Mouse (Mus musculus) cerebellum, postnatal 4 days (tissue): Measurements from ENCODE around the gene Ddx41.

Source experiments
- DNase-seq, 2 experiments: peaks; one replicate each; pipeline ENCODE4 v3.0.0; 2022; ENCODE audit warnings: low spot score in 2 of 2, mixed read lengths in 1 of 2

Gene Ddx41

DNA sequence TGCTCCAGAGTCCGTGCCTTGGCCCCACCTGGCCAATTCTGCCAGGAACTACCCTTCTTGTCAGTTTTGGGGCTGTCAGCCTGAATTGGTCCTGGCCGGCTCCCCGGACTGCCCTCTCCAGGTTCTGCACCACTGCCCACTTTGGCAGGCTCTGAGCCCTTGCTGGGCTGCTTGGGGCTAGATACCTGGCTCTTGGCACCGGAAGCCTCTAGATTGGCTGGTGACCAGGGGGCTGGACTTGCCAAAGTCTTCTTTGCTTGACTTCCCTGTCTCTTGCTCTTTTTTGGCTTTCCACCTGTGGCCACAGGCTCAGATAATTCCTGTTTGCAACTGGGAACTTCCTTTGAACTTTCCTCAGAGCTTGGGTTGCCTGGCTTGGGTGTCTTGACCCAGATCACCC is 6.4 kb upstream of the Ddx41 start:
- DNase-seq: no peak

GRCm38 (mm10) chr13:55540933-55541332 is 4.5 kb upstream of the Ddx41 start:
- DNase-seq: peak in 1 of 2 experiments; percentile 26

DNA sequence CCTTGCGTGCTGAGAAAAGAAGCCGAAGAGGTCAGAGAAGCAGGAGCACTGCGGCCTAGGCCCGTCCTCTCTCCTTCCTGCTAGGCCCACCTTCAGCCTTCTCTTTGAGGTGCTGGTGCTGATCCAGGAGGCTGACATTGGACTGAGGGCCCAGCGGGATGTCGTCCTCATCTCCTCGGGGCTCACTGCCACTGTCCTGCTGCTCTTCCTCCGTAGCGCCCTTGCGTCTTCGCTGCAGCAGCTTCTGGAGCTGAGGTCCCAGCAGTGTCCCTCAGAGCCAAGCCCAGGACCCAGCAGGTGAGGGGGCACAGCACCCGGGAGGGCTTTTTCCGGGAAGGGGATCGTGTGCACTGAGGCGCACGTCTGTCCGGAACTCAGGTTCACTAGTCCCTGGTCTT is 663 bp downstream of the Ddx41 start:
- peak in 1 of 2 experiments; percentile 17 for DNase-seq

- no peak for DNase-seq
These were observed 1.3 kb downstream of the Ddx41 start for GRCm38 (mm10) chr13:55535191-55535590.

GRCm38 (mm10) chr13:55529198-55529915 is 7.1 kb downstream of the Ddx41 start, which contains the start of gene Dok3:
Gene Dok3 (minus strand): TSS chr13:55529296.
- no peak for DNase-seq

- DNase-seq: no peak
These were observed 8.4 kb downstream of the Ddx41 start for GRCm38 (mm10) chr13:55527834-55528772.

GRCm38 (mm10) chr13:55527212-55527611 is 9.2 kb downstream of the Ddx41 start:
- DNase-seq: no peak

GRCm38 (mm10) chr13:55525733-55526553 is 10.5 kb downstream of the Ddx41 start:
- DNase-seq: no peak

DNA sequence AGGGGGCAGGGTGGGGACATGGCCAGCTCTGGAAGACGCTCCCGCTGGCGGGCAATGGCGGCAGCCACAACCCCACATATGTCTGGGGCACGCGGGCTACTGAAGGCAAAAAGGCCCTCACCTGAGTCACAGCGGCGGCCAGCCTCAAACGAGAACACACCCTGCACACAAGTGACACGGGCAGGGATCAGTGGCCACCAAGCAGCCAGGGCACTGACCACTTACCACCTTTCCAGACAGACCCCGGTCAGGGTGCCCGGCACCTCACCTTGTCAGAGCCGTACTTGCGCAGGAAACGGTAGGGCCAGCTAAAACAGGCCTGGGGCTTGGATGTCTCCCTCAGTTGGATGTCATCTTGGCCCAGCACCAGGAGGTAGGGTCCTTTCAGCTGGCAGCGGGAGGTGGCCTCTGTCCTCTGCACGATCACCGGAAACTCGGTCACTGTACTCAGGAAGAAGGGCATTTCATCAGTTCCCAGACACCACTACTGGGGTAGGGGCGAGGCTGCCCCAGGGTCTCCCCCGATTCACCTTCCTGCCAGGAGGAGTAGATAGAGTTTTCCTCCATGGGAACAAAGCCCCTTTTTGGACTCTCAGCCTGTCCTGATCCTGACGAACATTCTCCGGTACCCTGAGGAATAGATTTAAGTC is 12.4 kb downstream of the Ddx41 start:
- DNase-seq: no peak

DNA sequence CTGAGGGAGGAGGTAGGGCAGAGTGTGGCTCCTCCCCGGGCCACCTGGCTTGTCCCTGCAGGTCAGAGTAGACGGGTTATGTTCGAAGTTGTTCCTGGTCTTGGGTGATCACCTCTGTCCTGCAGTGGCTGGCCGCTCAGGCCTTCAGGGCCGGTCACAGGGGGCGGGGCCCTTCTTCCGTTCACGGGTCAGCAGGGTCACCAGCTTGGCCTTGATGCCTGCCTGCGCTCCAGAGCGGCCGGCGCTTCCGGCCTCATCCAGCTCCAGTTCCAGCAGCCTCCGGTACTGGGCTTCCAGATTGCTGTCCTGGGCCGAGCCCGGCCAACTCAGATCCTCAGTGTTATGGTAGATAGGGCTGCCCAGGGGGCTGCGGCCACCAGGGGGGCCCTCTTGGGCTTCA is 13.2 kb downstream of the Ddx41 start:
- DNase-seq: no peak

DNA sequence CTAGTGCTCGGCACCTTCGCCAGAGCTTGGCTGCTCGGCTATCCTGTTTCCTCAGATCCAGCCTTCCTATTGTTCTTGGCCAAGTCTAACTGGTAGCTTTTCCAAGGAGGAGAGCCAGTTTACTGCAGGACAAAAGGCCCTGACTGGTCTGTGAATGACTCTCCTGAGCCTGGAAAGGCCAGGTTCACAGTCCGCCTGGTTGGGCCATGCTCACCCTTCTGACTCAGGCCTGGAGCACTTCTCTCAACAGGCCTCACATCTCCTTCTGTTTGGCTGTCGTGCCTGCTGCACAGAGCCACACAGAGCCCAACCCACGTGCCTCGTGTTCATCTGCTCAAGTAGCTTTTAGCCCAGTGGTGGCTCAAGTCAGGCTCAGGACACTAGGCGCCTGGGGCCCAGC is 13.7 kb downstream of the Ddx41 start:
- DNase-seq: no peak

DNA sequence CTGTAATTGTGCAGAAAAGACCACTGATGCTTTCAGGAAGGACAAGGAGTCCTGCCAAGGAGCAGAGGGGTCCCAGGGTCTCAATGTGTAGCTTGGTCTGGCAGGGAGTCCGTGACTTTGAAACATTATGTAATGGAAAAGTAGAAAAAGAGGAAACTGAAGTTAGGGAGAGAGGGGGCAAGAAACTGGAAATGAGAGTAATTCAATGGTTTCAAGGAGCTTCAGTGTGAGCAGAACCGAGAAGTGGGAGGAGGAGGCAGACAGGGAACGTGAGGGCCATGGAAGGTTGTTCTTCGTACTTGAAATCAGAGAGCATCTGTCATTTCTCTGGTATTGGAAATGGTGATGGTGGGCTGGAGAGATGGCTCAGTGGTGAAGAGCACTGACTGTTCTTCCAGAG is 16.9 kb downstream of the Ddx41 start:
- no peak for DNase-seq

GRCm38 (mm10) chr13:55516955-55517354 is 19.5 kb downstream of the Ddx41 start:
- peak; percentile 88 to 92 for DNase-seq

DNA sequence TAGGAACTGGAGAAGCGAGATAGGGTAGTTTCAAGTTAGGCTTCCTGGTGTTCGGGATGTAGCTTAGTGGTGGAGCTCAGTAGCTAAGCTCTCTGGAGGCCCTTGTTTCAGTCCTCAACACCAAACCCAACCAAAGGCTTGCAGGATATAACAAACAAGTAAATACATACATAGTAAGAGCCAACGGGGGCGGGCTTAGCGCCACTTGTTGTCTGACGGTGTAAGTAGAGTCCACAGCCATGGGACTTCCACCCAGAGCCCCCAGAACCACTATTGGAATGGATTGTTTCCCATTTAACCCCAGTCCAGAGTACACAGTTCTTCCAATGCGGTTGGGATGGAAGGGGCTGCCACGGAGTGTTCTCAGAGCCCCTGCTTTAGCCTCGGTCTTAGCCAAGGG is 22.6 kb downstream of the Ddx41 start:
- DNase-seq: no peak

GRCm38 (mm10) chr13:55513111-55513748 is 23.2 kb downstream of the Ddx41 start, which contains the start of gene Pdlim7:
Gene Pdlim7 (minus strand): TSS chr13:55513676.
- peak; percentile 82 to 85 for DNase-seq

DNA sequence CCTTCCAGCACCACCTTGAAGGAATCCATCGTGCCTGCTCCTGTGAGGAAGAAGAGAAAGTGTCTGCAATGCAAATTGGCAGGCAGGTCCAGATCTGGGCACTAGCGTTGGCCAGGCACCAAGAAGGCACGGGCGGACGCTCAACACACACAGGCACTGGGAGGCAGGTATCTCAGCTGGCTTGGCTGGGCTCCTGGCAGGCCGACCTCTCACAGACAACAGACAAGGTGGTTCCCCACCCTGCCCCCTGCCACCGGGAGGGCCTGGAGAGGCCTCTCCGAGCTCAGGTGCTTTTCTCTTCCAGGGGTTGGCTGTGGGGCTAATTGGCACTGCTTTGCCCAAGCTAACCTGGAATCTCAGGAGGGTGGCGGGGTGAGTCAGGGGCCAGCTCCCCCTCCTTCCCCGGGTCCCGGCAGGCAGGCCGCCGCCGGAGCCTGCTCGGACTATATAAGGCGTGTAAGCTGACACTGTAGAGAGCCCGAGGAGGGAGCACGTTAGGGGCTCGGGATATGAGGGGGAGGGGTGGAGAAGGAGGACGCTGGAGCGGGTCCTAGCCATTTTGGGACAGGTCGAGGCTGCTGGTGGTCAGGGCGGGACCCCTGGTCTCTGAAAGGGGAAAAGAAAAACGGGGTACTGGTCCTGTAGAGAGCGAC is 24.0 kb downstream of the Ddx41 start:
- peak; percentile 25 to 35 for DNase-seq

DNA sequence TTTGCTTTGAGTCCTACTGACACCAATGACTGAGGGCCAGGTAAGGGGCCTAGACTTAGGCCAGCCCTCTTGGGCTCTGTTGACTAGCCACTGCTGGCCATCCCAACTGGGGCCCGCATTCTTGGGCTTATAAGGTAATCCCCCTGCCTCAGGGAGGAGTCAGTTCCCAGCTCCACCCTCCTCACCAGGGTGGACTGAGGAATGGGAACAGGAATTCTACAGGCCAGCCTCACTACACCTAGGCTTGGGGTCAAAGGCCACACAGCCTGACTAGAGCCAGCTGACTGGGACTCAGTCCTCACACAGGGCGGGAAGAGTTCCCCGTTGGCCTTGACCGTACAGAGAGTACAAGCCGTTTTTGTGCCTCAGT is 25.0 kb downstream of the Ddx41 start:
- no peak for DNase-seq

- DNase-seq: peak in 1 of 2 experiments; percentile 47
These were observed 25.6 kb downstream of the Ddx41 start for GRCm38 (mm10) chr13:55510668-55511491.

- no peak for DNase-seq
These were observed 26.2 kb downstream of the Ddx41 start for GRCm38 (mm10) chr13:55510332-55510667.

GRCm38 (mm10) chr13:55508531-55508930 is 27.9 kb downstream of the Ddx41 start:
- DNase-seq: no peak
